Mouse (Mus musculus) gastrocnemius, postnatal 14 days (tissue): ENCODE data around the gene Gm30083. TPM values are rescaled to one million over a fixed set of nuclear protein-coding genes. Genes with fewer than 3 reads are reported as not detected.
A peak's percentile ranks its signal among the peaks of the same experiment; 100 is the strongest.

Source experiments
- DNase-seq: peaks from one replicate; pipeline ENCODE4 v3.0.0; 2021; ENCODE audit warnings: mixed read lengths
- intact Hi-C: fragments of 180-260 bp; cut with DNase I; formaldehyde crosslinking; loops from one replicate; pipeline ENCODE4 v1.15.1; 2025; ENCODE audit warnings: low total_unique reads
- total RNA-seq, 2 experiments: library from RNA; stranded (reverse); gene quantifications; 2 replicates each; pipeline ENCODE4 v1.2.3; 2021

Gene Gm30083
- total RNA-seq, 2 experiments from 2014 or later: not detected

GRCm38 (mm10) chr14:33972679-33973078, 42.3 kb downstream of the Gm30083 start:
- DNase-seq: no peak
- intact Hi-C loops: no loop called here

- intact Hi-C loops: no loop called here
- DNase-seq: no peak
Observed at GRCm38 (mm10) chr14:33965675-33966074, 49.3 kb downstream of the Gm30083 start.

GRCm38 (mm10) chr14:33959341-33959740, 55.6 kb downstream of the Gm30083 start:
- DNase-seq: peak; percentile 42

GRCm38 (mm10) chr14:33958841-33959240, 56.1 kb downstream of the Gm30083 start:
- intact Hi-C loops: no loop called here
- no peak for DNase-seq

More at GRCm38 (mm10) chr14:33959341-33959740, 55.6 kb downstream of the Gm30083 start:
- intact Hi-C loops: no loop called here

- intact Hi-C loops: no loop called here
- DNase-seq: no peak
Observed at GRCm38 (mm10) chr14:33958186-33958585, 56.8 kb downstream of the Gm30083 start.

GRCm38 (mm10) chr14:33956055-33956454, 58.9 kb downstream of the Gm30083 start:
- intact Hi-C loops: no loop called here
- no peak for DNase-seq

- intact Hi-C loops: no loop called here
- no peak for DNase-seq
Observed at GRCm38 (mm10) chr14:33953761-33954160, 61.2 kb downstream of the Gm30083 start, which contains the start of gene Rbp3. Gene Rbp3 (plus strand): TSS chr14:33954003.

- no peak for DNase-seq
- intact Hi-C loops: no loop called here
Observed at GRCm38 (mm10) chr14:33952233-33952981, 62.6 kb downstream of the Gm30083 start.

GRCm38 (mm10) chr14:33946125-33946524, 68.9 kb downstream of the Gm30083 start:
- intact Hi-C loops: no loop called here
- no peak for DNase-seq

- intact Hi-C loops: no loop called here
Observed at GRCm38 (mm10) chr14:33942222-33942621, 72.8 kb downstream of the Gm30083 start.

GRCm38 (mm10) chr14:33940739-33941138, 74.2 kb downstream of the Gm30083 start, which contains the start of gene Gdf2:
Gene Gdf2 (plus strand): TSS chr14:33941039.
- intact Hi-C loops: no loop called here
- DNase-seq: no peak

More at GRCm38 (mm10) chr14:33942222-33942621, 72.8 kb downstream of the Gm30083 start:
- DNase-seq: no peak

GRCm38 (mm10) chr14:33939117-33939516, 75.9 kb downstream of the Gm30083 start:
- peak; percentile 57 for DNase-seq
- intact Hi-C loops: no loop called here

Other genes with a start within 250 kb of the Gm30083 start
- 1 to 10 TPM; 4.6 to 5.3 TPM for gene Gdf10, start 91.6 kb downstream of the Gm30083 start, total RNA-seq
- gene Gdf2, start 74.1 kb downstream of the Gm30083 start, total RNA-seq: not detected
- not detected for gene Rbp3, start 61.2 kb downstream of the Gm30083 start, total RNA-seq
- gene Zfp488, start 36.4 kb downstream of the Gm30083 start, total RNA-seq: under 1 TPM in 1 of 2 experiments, not detected in 1; 0.04 TPM
- gene Gm5460, start 1.6 kb upstream of the Gm30083 start, total RNA-seq: not detected
- not detected for gene Antxrl, start 37.5 kb upstream of the Gm30083 start, total RNA-seq
- under 1 TPM; 0.72 to 0.89 TPM for gene Anxa8, start 70.8 kb upstream of the Gm30083 start, total RNA-seq
- gene A630023A22Rik, start 87.6 kb upstream of the Gm30083 start, total RNA-seq: not detected
- under 1 TPM; 0.09 to 0.23 TPM for gene Npy4r, start 137.3 kb upstream of the Gm30083 start, total RNA-seq
- under 1 TPM; 0.16 to 0.86 TPM for gene Gprin2, start 186.5 kb upstream of the Gm30083 start, total RNA-seq
- under 1 TPM; 0.78 to 0.82 TPM for gene Syt15, start 204.4 kb upstream of the Gm30083 start, total RNA-seq